Mouse (Mus musculus) cerebellum, postnatal 14 days (tissue): ENCODE measurements around the gene Zdhhc24.

Experiments
- DNase-seq, 2 experiments: peaks; one replicate each; pipeline ENCODE4 v3.0.0; 2021; ENCODE audit warnings: mixed read lengths in 2 of 2

The Zdhhc24 gene

GRCm38 (mm10) chr19:4879324-4879703 is 846 bp downstream of the Zdhhc24 start:
- no peak for DNase-seq

DNA sequence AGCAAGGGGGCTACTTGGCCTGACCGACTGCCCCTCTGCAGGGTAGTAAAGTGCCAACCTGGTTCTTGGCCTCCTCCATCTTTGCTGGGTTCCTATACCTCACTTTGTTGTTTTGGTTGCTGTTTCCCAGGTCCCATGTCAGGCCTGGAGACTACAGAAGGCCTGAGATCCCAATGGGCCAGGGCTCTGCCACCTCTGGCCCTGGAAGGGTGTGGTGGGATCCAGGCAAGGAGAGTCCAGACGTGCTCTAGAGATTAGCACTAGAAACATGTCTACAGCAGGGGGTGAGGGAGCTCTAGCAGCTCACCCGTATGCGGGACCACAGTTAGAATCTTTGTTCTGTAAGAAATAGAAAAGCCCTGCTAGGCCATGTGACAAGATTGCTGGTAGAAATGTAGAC is 5.5 kb downstream of the Zdhhc24 start:
- DNase-seq, result no peak

GRCm38 (mm10) chr19:4889791-4890190 is 11.3 kb downstream of the Zdhhc24 start:
- no peak for DNase-seq

GRCm38 (mm10) chr19:4891798-4892197 is 13.3 kb downstream of the Zdhhc24 start:
- DNase-seq, result no peak

DNA sequence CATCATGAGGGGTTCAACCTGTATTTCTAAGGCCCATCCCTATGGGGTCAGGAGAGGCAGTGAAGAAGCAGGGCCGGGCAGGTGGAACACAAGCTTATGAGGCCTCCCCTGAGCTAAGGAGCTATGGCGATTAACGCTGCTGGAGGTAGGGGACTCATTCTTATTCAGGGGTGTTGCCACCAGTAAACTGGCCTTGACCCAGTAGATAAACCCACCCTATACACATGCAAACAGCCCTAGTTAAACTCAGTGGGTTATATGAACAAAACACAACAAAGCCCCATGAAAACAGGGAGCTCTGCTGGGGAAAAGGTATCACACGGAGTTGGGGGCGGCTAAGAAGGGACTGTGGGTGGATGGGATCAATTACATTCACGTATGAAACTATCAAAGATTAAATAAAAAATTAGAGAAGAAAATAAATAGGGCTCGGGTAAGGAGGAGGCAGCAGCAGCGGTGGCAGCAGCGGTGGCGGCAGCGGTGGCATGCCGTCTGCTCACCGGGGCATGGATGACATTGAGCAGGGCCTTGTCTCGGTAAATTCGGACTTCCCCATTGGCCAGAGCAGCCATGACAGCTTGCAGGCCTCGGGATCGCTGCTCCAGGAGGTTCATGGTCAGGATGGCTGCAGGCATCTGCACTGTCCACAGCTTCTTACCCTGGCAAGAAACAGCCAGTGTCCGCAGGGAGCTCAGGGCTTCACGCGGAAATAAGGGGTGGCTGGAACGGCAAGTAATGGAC is 18.5 kb downstream of the Zdhhc24 start:
- no peak for DNase-seq

DNA sequence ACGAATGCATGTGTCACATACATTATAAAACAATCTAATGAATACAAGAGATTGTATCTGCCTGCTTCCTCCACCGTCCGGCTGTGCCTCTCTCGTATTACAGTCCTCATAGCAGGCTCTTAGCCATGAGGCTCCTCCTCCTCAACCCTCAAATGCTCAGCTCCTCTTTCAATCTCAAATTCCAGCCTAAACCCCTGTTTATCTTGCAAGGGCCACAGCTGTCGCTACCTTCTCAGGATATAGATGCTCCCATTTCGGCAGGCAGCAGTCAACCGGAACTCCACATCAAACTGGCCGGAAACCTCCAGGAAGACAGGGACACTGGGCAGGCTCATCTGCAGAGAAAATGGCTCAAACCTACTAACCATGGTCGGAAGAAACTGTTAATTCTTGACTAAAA is 20.5 kb downstream of the Zdhhc24 start:
- no peak for DNase-seq

GRCm38 (mm10) chr19:4899888-4900287 is 21.4 kb downstream of the Zdhhc24 start:
- DNase-seq, result no peak

DNA sequence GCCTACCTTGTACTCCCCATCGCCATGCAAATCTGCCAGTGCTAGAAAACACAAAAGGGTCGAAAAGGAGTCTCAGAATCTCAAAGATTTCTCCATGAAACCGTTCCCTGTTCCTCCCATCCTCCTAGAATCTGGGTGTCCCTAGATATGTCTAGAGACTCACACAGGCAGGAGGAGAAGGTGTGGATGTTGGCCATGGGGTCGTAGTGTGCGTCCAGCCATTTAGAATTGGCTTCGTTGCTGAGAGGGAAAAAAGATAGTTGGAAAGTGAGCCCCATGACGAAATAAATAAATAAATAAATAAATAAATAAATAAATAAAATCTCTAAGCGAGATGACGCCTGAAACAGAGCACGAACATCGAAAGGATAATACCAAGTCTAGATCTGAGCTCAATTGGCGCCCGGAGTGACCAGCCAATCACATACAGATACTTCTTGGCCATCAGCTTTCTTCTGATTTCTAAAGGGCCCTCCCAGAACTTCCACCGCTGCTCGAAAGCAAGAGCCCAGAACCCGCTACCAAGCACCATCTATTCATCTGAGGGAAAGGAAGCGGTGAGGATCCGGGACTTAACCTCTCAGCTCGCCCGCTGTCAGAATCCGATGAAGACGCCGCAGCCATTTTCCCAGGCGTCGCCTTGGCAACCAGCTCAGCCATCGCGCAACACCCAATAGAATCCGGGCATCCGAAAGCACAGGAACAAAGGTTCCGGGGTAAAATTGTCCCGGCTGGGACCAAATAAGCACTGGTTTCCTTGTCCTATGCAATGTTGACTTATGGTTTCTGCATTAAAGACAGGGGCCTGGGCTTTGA is 27.7 kb downstream of the Zdhhc24 start, which contains the start of gene Bbs1:
Gene Bbs1, minus strand, starts transcription at position 650 of the 816 bp plus-strand sequence.
- DNase-seq, result peak; percentile 87 to 89

- peak; percentile 51 to 65 for DNase-seq
Observed at GRCm38 (mm10) chr19:4908107-4908506, 29.6 kb downstream of the Zdhhc24 start.

DNA sequence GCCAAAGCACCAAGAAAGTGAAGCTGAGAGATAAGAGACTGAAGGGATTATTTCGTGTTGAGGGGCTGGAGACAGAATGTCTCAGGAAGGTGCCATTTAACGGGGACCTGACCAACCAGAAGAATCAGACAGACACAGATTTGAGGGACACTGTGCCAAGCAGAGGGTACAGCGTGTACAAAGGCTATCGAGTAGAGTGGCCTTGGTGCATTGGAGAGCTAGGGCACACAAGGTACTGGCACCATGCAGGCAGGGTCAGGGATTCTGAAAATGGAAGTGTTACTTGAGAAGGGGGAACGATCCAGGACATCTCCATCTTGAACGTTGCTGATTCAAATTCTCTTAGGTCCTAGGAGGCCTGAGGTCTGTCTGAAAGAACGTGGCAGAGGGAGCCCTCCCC is 30.9 kb downstream of the Zdhhc24 start:
- DNase-seq, result no peak

DNA sequence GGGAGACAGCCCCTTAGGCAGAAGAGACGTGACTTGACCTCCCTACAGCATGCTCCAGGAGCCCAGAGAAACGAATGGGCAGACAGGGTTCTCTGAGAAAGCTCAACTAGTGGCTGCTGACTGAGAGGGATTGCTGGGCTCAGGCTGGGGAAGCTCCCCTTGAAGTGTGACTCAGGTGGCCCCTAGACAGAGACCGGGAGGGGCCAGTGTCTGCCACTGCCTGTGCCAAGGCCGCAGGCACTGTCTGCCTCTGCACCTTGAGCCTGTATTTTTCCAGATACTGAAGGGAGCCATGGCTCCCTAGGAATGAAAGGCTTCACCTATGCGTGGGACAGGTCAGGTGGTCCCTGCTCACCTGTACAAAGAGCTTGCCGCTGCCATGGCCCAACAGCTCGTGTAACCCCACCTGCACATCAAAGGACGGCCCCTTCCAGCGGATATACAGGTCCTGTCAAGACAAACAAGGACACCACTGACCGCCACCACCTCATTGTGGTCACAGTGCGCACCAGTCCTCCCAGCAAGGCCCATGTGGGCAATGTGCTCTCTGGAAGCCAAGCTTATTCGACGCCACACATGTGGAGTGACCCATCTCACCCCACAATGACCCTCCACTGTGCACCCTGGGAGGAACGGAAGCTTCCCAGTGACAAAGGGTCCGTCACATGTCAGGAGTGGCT is 37.6 kb downstream of the Zdhhc24 start:
- no peak for DNase-seq

DNA sequence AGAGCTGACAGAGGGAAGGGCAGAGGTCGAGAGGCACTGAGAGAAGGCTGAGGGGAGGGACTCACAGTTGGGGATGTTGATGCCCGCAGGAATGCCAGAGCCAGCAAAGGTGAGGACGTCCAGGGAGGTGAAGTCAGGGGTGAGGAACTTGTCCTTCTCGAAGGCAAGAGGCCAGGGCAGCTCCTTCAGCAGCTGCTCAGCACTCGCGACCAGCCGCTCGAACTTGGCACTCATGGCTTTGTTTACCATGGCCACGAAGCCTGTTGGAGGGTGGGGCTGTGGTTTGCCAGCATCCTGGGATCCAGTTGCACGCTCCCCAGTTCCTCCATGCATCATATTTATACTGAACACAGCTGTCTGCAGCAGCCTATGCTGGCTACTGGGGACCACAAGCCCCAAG is 38.4 kb downstream of the Zdhhc24 start:
- DNase-seq, result no peak

DNA sequence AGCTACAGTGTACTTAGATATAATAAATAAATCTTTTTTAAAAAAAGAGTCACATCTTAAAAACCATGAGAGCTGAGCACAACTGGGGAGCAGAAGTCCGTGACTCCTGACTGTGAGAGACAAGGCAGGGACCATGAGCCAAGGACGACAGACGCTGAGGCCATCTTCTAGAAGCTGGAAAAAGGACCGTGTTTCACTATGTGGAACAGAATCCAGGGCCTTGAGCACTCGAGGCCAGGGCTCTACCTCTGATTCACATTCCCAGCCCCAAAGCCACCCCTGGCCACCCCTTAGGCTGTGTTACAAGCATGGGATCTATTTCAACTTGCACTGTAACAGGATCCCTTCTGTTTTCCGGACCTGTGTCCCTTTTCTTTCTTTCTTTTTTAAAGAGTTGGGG is 41.2 kb downstream of the Zdhhc24 start:
- DNase-seq, result no peak

- no peak for DNase-seq
Observed at GRCm38 (mm10) chr19:4925121-4925860, 46.8 kb downstream of the Zdhhc24 start.

- peak; percentile 98 to 99 for DNase-seq
Observed at GRCm38 (mm10) chr19:4927904-4928531, 49.5 kb downstream of the Zdhhc24 start, which contains the start of gene Dpp3. Gene Dpp3, minus strand, starts transcription at chr19:4928287.

DNA sequence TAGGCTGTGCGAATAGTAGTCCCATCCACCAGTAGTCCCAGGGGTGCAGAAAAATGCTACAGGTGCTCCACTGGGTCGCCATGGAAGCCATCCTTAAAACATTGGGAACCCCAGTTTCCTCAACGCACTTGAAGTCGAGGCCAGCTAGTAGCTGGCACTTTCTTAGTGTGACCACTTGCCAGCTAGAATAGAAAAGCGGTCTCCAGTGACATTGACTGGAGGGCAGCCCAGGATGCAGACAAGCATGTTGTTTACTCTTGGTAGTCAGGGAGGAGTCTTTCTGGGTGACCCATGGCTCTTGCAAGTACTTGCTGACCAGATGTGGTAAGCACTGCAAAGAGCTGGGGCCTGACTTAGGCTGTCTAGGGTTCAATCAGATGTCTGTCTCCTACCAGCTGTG is 50.3 kb downstream of the Zdhhc24 start:
- peak in 1 of 2 experiments; percentile 34 for DNase-seq
